Mouse (Mus musculus) E14TG2a.4 (cell line): ENCODE data around the gene Commd7.
A peak's percentile ranks its signal among the peaks of the same experiment; 100 is the strongest.
"Not testable (repeated sequence)": the region's sequence is repeated elsewhere in the genome, so short reads cannot be mapped to it uniquely, and the experiment has no call there.

Source experiments
- H3K27me3 ChIP-seq: 2 replicates; pipeline ENCODE4 v1.6.1; 2014; ENCODE audit warnings: low read length, control low read depth; ENCODE audit not compliant: insufficient read depth
- H3K36me3 ChIP-seq: 2 replicates; pipeline ENCODE4 v1.6.1; 2014; ENCODE audit warnings: low read length, control low read depth; ENCODE audit not compliant: insufficient read depth
- H3K4me1 ChIP-seq: replicated peaks from 2 replicates; pipeline ENCODE4 v1.6.1; 2014; ENCODE audit warnings: low read depth, low read length, control low read depth
- H3K4me3 ChIP-seq: replicated peaks from 2 replicates; pipeline ENCODE4 v1.5.1; 2014; ENCODE audit warnings: mild to moderate bottlenecking, low read length
- H3K9me3 ChIP-seq: 2 replicates; pipeline ENCODE4 v1.6.1; 2014; ENCODE audit warnings: low read length, control low read depth
- CTCF ChIP-seq: conservative IDR thresholded peaks from 2 replicates; pipeline ENCODE4 v1.5.1; 2014; ENCODE audit warnings: low read length
- NANOG ChIP-seq: IDR thresholded peaks from 2 replicates; pipeline ENCODE4 v1.6.1; 2014; ENCODE audit warnings: borderline replicate concordance, low read length, mixed read lengths
- POU5F1 ChIP-seq: IDR thresholded peaks from 2 replicates; pipeline ENCODE4 v1.6.1; 2014; ENCODE audit warnings: low read length, borderline replicate concordance

The Commd7 gene

DNA sequence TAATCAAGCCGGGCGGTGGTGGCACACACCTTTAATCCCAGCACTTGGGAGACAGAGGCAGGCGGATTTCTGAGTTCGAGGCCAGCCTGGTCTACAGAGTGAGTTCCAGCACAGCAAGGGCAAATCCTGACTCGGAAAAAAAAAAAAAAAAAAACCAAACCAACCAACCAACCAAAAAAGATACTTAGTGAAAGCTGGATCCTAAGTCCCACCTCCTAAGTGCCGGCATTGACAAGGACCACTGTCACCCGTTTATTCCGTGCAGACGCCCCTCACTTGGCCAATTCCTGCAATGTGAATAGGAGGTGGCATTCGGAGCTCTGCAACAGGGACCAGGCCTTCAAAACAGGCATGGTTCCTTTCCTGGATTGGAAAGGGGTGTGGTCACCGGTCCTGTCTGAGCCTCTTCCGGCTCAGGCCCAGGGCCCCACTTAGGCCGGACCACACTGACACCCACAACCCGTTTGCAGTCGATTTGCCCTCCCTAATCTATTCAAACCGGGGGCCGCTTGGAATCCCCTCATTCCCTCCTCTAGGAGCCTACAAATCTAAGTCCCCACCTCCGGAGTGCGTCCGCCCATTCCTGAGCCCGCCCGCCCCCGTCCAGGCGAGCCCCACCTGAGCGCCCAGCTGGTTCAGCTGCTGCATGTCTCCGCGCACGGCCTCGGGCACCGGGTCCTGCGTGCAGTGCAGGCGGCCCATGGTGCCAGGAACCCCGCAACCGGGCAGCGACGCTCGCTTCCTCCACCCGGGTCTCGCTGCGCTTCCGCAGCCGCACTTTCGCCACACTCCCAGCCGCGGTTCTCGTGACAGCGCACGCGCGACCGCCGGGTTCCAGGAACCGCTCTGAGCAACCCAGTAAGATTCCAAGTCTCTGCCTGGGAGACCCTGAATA lies at the start of gene Commd7:
Commd7 (minus strand) TSS at position 806 of the 895 bp plus-strand sequence.
- no peak for TF ChIP-seq POU5F1
- no peak for TF ChIP-seq NANOG
- TF ChIP-seq CTCF, result no peak
- peaks cover 21% of the 10 kb centered on the region for H3K4me1 ChIP-seq
- peaks cover 31% of the 10 kb centered on the region for H3K27me3 ChIP-seq
- H3K36me3 ChIP-seq, result peaks cover 17% of the 10 kb centered on the region
- H3K4me3 ChIP-seq, result peak within 1 kb of the TSS; percentile 81
- H3K9me3 ChIP-seq, result no peaks in the 10 kb centered on the region; the same call in 1 of the 2 replicates

DNA sequence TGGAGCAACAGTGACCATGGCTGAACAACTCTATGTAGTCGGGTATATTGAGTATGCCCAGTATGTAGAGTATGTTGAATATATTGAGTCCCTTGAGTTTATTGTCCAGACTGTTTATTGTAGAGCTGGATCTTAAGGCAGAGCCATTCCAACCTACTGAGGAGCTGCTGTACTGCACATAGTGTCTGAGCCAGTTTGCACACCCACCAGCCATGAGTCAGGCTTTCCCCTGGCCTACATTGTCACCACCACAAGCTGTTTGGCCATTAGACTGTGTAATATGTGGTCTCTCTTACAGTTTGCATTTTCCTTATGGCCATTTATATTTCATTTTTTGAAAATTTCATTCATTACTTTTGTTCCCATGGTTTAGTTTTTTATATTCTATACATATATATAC lies 47.4 kb upstream of the Commd7 start:
- Histone ChIP-seq H3K4me3 (no peak overlapping the region), H3K9me3 (no peaks in the 10 kb centered on the region), H3K36me3 (peaks cover 90% of the 10 kb centered on the region), H3K4me1 (0 out of 2 replicates have a peak, but pooled peaks cover 6% of the 10 kb centered on the region), H3K27me3 (no peaks in the 10 kb centered on the region)
- TF ChIP-seq NANOG (no peak), POU5F1 (no peak), CTCF (no peak)

DNA sequence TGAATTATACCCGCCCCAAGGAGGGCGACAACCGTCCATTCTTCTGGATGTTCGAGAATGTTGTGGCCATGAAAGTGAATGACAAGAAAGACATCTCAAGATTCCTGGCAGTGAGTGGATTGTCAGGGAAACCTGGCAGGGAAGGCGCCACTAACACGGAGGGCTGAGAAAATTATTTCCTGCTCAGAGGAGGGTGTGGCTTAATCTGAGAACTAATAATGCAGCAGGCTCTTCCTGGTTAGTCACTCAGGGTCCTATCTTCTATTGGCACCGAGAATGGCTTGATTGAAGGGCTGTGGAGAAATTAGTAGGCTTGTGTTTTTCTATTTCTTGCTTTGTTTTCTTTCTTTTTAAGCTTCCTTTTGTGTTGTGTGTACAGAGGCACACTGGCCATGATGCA lies 45.0 kb upstream of the Commd7 start:
- Histone ChIP-seq H3K36me3 (peaks cover 96% of the 10 kb centered on the region), H3K9me3 (no peaks in the 10 kb centered on the region), H3K4me3 (no peak overlapping the region), H3K27me3 (no peaks in the 10 kb centered on the region), H3K4me1 (0 out of 2 replicates have a peak, but pooled peaks cover 5% of the 10 kb centered on the region)
- TF ChIP-seq NANOG (no peak), CTCF (no peak), POU5F1 (no peak)

DNA sequence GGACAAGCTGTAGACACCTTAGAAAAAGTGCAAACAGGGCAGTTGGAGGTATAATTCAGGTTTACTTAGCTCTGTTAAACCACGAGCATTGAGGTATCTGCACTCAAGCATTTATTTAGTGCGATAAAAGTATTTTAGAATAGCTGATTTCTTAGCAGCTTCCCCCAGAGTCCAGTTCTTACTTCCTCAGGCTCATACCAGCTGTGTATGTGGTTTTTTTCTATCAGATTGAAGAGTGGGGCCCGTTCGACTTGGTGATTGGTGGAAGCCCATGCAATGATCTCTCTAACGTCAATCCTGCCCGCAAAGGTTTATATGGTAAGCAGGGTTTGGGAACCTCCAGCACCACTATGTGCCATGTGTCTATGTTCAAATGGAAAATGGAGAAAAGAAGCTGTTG lies 44.4 kb upstream of the Commd7 start:
- Histone ChIP-seq H3K27me3 (no peaks in the 10 kb centered on the region), H3K4me1 (0 out of 2 replicates have a peak, but pooled peaks cover 5% of the 10 kb centered on the region), H3K4me3 (no peak overlapping the region), H3K9me3 (no peaks in the 10 kb centered on the region), H3K36me3 (peaks cover 97% of the 10 kb centered on the region)
- TF ChIP-seq POU5F1 (no peak), NANOG (no peak), CTCF (no peak)

DNA sequence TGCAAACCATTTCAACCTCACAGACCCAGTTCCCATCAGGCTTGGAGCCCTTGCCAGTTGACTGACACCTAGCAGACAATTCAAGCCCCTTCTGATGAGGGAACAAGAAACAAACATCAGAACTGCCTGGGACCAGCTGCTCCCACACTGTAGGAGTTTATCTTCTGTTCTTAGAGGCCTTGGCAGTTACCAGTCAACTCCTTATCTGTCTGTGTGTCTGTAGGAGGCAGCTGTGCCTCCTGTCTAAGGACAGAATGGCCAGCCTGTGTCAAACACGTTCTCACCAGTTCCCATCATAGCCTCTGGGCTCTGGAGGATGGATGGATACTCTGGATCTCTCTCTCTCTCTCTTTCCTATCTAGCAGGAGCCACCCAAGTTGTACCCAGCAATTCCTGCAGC lies 42.8 kb upstream of the Commd7 start:
- not testable (repeated sequence) for H3K4me3 ChIP-seq, H3K4me1 ChIP-seq, H3K27me3 ChIP-seq, H3K9me3 ChIP-seq
- H3K36me3 ChIP-seq, result peaks cover 97% of the 10 kb centered on the region

DNA sequence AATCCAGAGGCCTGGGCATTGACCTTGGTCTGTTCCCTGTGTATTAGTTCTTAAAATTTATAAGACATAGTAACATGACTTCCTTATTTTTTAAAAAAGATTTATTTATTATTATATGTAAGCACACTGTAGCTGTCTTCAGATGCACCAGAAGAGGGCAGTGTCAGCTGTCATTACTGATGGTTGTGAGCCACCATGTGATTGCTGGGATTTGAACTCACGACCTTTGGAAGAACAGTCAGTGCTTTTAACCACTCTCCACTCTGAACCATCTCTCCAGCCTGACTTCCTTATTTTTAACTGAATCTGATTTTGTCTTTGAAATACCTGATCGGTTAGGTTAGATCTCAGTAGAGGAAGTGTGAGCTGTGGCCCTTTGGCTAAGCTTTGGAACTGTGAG lies 40.0 kb upstream of the Commd7 start:
- Histone ChIP-seq H3K36me3 (peaks cover 97% of the 10 kb centered on the region), H3K9me3 (no peaks in the 10 kb centered on the region), H3K27me3 (no peaks in the 10 kb centered on the region), H3K4me1 (0 out of 2 replicates have a peak, but pooled peaks cover 5% of the 10 kb centered on the region), H3K4me3 (no peak overlapping the region)
- TF ChIP-seq CTCF (peak; percentile 21), NANOG (no peak)

DNA sequence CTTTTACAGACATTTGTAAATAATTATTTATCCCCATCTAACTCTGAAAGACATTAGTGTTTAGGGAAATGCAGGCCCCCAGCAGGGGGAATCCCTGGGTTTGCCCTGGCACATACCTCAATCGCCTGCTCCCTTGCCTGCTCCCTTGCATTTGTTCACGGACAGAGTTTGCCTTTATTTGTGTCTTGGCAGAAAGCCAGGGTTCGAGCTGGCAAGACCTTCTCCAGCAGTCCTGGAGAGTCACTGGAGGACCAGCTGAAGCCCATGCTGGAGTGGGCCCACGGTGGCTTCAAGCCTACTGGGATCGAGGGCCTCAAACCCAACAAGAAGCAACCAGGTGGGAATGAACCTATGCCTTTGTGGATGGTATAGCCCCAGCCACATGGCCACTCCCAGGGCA lies 37.5 kb upstream of the Commd7 start:
- TF ChIP-seq NANOG (no peak), CTCF (no peak), POU5F1 (no peak)
- Histone ChIP-seq H3K9me3 (no peaks in the 10 kb centered on the region), H3K36me3 (peaks cover 99% of the 10 kb centered on the region)

DNA sequence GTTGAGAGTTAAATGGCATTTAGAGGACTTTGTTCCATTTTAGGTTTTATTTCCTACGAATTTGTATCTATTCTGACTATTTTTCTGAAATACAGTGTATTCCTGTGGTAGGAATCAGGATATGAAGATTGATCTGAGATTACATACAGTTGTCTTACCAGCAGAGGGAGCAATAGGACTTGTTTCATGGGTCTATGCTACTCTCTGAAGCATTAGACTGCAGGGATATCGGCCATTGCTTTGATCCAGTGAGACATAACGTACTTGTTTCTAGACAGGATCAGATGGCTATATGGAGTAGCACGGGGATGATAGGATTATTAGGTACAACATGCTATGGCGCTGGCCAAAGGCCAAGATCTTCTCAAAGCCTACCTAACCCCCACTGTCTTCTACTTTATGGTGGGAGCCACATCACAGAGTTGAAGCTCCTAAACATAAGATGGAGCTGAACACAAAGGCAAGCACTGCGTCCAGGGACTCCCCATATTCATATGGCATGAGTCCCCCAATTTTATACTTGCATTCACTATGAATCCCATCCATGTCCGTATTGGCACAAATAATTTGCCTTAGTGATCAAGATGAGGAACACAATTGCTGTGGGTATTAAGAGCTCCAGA lies 36.3 kb upstream of the Commd7 start:
- H3K27me3 ChIP-seq, result no peaks in the 10 kb centered on the region
- H3K4me1 ChIP-seq, result 0 out of 2 replicates have a peak, but pooled peaks cover 5% of the 10 kb centered on the region
- no peak overlapping the region for H3K4me3 ChIP-seq
- TF ChIP-seq POU5F1 (no peak), CTCF (peak; percentile 66)
- H3K36me3 ChIP-seq, result peaks cover 100% of the 10 kb centered on the region
- no peaks in the 10 kb centered on the region for H3K9me3 ChIP-seq

More for the DNA sequence above, 37.5 kb upstream of the Commd7 start:
- Histone ChIP-seq H3K4me3 (no peak overlapping the region), H3K27me3 (no peaks in the 10 kb centered on the region), H3K4me1 (0 out of 2 replicates have a peak, but pooled peaks cover 5% of the 10 kb centered on the region)

DNA sequence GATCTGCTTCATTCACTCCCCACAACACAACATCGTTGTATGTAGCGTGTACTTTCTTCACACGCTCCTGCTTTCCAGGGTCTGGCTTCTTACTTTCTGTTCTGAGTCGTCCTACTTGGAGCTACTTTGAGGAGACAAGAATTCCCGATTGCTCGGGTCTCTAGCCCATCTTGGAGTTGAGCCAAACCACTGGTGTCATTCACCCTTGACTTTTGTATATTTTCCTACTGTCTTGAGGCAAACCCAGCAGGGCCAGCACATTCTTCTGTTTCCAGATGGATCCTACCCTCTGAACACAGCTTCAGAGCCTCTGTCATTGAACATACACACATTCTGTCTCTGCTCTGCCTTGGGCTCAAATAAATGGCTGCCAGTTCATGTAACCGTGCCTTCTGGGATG lies 32.8 kb upstream of the Commd7 start:
- TF ChIP-seq CTCF (no peak), POU5F1 (no peak), NANOG (no peak)
- Histone ChIP-seq H3K4me1 (peaks cover 11% of the 10 kb centered on the region), H3K9me3 (no peaks in the 10 kb centered on the region), H3K27me3 (no peaks in the 10 kb centered on the region), H3K36me3 (peaks cover 100% of the 10 kb centered on the region), H3K4me3 (no peak overlapping the region)
